Mouse (Mus musculus): ENCODE data around the gene Son.
A peak's percentile ranks its signal among the peaks of the same experiment; 100 is the strongest.

Son gene

DNA sequence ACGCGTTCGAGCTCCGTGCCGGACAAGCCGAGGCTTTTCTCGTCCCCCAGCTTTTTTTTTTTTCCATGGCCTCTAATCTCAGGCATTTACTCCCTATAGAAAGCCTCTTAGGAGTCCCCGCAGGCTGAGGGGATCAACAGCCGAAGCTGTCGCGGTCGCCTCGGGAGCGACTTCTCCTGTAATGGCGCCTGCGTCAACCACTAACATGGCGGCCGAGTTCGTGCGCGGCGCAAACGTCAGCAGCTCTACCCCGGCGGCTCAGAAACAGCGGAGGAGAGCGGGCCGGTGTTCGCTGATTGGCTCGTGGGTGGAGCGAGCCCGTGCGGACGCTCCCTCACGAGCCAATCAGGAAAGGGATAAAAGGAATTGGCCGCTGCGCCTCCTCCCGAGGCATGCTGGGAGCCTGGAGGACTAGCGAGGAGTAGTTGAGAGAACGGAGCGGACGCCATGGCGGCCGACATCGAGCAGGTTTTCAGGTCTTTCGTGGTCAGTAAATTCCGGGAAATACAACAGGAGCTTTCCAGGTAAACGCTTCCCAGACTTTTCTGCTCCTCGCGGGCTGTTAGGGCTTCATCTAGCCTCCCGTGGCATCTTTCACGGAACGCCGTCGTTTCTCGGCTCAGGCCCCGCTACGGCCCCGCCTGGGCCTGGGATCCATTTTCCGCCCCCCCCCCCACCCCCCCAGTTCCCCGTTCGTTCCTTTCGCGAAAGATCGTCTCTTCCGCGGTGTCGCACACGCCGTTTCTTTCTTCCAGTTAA is at the start of gene Son:
TSS of gene Son (plus strand) at position 46 of the 759 bp plus-strand sequence.
- DNase-seq (ENCODE audit: low read depth) = peak; percentile 96

GRCm38 (mm10) chr16:91597672-91598010 is 49.7 kb upstream of the Son start, which contains the start of gene Tmem50b:
Gene Tmem50b, minus strand, starts transcription at chr16:91597800.
- DNase-seq (ENCODE audit: low read depth) = peak; percentile 97

- DNase-seq (ENCODE audit: low read depth) = peak; percentile 30
Measured at GRCm38 (mm10) chr16:91599242-91599641, 48.1 kb upstream of the Son start.

DNA sequence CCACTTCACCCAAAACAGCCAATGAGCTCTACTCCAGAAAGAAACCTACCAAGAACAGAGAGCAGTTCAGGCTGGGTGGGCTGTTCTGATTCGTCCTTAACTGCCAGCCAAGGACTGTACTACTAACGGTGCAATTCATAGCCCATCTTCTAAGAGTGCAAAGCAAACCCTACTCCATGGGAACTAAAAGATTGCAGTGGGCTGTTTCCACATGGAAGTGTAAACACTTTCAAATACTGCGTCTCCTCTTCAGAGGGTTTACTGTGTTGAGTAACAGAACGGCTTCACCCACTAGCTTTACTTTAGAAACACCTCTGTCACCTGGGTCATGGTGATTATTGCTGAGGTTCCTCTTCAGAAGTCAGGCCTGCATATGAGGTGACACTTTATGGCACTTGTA is 46.2 kb upstream of the Son start:
- no peak for DNase-seq (ENCODE audit: low read depth)

DNA sequence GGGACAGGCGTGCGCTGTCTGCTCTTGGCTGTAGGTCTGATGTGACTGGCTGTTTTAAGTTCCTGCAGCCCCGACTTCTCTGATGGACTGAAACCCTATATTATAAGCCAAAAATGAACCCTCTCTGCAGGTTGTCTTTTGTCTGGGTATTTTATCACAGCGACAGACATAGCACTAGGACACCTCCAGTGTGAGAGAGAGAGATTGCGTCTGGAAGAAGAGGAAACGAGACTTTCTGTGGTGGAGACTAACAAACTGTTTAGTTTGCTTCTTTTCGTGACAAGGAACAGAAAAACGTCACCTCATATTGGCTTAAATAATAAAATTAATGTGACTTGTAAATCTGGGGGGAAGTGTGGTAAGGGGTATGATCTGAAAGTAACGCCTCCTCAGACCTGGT is 45.6 kb upstream of the Son start:
- DNase-seq (ENCODE audit: low read depth) = no peak

DNA sequence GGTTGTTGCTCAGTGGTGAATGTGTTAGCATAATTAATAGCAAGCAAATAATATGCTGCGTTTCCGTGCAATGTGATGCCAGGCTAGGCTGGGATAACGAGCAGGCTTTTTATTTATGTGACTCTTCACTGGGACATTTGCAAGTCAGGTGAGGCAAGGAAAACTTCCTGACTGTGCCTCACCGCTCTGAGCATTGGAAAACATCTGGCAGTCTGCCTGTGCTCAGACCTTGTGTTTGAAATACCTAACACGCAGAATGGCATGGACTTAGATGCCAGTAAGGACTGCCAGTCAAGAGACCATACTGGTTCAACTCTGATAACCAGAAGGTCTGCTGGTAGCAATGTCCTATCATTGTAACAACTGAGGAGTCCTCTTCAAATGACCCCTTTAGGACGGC is 42.1 kb upstream of the Son start:
- no peak for DNase-seq (ENCODE audit: low read depth)

DNA sequence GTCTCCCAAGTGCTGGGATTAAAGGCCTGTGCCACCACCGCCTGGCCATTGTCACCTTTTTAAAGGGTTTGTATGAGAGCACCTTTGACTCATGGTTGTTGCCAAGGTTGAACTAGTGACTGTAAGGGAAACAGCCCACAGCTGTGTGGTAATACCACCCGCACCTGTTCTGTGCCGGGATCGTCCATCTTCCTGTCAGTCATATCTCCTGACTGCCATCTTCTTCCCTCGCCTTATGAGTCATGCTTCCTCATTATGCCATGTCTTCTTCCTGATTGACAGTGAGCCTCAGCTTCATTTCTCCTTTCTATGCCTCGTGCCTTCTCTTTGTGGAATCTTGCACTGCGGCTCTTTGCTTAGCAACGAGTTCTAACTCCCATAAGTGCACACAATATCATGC is 40.3 kb upstream of the Son start:
- DNase-seq (ENCODE audit: low read depth) = no peak

DNA sequence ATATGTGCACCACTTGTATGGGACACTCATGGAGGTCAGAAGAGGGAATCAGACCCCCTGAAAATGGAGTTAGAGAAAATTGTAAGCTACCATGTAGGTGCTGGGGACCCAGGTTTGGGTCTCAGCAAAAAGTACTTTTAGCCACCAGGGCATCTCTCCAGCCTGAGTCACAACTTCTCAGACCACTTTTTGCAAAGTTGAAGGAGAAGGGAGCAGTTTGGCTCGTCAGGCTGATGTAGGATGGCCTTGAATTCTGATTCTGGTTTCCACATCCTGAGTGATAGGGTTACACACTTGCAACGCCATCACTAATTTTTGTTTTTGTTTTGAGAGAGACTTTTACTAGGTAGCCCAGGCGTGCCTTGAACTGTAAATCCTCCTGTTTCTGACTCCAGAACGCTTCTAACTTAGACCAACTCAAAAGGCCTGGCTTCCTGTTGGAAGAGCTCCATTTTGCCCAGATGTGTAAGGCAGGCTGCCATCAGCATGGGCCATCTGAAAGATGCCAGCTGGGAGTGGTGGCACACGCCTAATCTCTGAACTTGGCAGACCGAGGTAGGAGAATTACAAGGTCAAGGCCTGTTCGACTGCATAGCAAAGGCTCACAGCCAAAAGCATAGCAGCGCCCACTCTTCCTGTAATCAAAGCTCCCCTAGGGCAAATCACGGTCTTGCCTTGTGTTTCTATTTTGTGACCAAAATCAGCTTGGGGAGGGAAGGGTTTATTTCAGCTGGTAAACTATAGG is 37.6 kb upstream of the Son start:
- peak; percentile 63 for DNase-seq (ENCODE audit: low read depth)

GRCm38 (mm10) chr16:91611248-91611647 is 36.1 kb upstream of the Son start:
- no peak for DNase-seq (ENCODE audit: low read depth)

GRCm38 (mm10) chr16:91612525-91612924 is 34.8 kb upstream of the Son start:
- peak; percentile 61 for DNase-seq (ENCODE audit: low read depth)

GRCm38 (mm10) chr16:91614552-91614951 is 32.8 kb upstream of the Son start:
- no peak for DNase-seq (ENCODE audit: low read depth)

DNA sequence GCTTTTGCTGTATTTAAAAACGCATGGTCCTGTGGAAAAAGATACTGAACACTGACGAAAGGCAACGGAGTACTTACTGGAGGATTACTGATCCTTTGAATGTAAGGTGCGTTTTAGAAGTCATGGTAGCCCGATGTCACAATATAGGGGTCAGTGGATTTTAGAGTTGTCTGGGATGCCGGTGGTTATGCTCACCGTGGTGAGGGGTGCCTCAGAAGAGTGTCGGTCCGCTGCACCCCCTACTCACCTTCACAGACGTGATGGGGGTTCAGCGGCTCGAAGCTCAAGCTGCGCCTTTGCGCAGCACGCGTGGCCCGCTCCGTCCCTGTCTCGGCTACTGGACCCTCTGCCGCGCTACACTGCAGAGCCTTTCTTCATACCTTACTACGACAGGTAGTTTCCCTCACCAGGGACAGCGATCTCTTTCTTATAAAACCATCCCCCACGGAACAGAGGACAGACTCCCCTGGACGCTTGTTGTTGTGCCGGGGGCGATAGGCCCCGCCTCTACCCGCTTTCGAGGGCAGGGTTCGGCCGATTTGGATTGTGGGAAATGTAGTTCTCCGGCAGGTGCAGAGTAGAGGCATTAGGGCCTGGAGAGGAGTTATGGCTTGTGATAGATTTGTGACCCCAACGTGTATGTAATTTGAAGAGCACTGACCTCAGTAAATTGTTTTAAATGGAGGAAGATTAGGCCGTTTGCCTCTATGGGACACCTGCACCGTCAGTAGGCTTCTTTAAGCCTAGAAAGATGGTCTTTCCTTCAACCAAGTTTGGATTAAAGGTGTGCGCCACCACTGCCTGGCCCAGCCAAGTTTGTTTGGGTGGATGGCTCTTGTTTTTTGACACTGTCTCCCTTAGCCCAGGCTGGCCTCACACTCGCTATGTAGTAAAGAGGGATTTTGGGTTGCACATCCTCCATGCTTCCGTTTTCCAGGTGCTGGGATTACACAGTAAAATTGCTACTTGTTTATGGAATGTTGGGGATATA is 28.5 kb upstream of the Son start, which contains the start of gene Dnajc28:
TSS of gene Dnajc28 (minus strand) at position 516 of the 991 bp plus-strand sequence.
- DNase-seq (ENCODE audit: low read depth) = peak; percentile 74

- no peak for DNase-seq (ENCODE audit: low read depth)
Measured at GRCm38 (mm10) chr16:91620185-91620584, 27.1 kb upstream of the Son start.

DNA sequence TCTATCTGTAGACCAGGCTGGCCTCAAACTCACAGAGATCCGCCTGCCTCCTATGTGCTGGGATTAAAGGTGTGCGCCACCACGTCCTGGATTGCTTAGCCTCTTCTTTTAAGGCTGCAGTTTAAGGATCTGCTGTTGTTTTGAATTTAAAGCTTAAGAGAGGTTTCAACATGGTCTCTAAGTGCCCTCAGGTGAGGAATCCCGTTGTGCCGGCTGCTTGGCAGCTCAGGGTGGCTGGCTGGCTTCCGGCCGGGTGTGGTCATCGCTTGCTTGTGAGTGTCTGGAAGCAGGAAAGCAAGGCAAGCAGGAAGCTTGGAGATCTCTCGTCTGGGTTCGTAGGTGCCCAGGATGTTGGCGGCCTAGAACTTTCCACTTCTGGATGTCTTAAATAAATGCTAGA is 26.3 kb upstream of the Son start:
- DNase-seq (ENCODE audit: low read depth) = no peak

DNA sequence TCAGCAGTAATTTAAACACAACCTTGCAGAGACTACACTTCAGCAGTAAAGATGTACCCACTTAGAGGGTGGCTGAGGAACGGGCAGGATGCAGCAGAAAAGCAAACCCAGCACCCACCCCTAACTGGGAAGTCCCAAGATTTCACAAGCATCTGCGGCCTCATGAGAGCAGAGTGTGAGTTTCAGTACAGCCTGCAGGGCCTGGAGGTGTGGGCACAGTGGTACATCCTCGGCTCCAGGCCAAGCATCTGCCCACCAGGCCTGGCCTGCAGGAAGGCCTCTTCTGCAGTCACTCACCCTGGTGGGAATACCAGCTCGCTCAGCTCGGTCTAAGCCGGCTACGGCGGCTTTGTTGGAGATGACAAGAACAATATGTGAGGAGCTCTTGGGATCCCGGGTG is 24.2 kb upstream of the Son start:
- DNase-seq (ENCODE audit: low read depth) = no peak

GRCm38 (mm10) chr16:91627831-91628230 is 19.5 kb upstream of the Son start:
- DNase-seq (ENCODE audit: low read depth) = no peak

DNA sequence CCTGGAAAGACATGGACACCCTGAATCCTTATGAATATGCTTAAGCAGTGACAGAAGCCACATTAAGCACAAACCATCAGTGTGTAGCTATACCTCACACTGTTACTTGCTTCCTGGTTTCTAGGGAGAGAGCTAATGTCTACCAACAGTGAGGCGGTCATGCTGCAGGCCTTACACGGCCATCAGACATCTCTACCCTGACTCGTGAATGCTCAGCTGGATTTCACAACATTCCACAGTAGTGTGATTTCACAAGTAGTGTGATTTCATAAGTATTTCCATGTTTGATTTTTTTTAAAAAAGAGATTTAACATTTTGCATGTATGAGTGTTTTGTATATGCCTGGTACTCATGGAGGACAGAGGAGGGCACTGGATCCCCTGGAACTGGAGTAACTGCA is 18.6 kb upstream of the Son start:
- DNase-seq (ENCODE audit: low read depth) = peak; percentile 19

DNA sequence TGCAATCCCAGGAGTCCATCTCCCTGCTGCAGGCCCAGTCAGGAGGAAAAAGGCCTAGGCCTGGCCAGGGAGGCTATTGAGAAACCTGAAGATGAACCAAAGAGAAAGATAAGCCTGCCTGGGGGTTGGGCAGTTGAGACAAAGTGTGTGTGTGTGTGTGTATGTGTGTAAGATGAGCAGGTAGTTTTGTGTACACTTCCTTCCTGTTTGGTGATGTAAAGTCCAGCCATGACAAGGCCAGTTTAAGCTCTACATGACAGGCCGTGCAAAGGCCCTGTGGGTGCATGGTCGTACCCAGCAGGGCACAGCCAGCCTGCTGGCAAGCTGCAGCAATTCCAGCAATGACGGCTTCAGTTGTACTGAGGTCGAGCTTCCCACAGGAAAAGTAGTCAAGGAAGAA is 17.6 kb upstream of the Son start:
- DNase-seq (ENCODE audit: low read depth) = no peak

DNA sequence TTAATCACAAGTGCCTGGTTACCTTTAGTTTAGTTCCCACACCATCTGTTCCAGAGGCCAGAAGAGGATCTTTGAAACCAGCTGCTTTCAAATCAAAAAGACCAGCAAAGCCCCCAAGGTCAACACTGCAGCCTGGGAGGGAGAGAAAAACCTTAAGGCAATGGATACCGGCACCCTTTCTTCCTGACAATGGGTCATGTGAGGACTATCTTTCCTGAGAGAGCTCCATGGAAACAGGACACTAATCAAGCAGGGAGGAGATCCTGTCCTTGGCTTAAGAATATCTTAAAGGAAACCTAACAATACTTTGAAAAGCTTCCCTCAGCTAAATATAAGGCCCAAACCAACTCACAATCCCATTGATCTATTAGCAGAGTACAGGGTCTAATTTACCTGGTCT is 16.7 kb upstream of the Son start:
- no peak for DNase-seq (ENCODE audit: low read depth)

- DNase-seq (ENCODE audit: low read depth) = no peak
Measured at GRCm38 (mm10) chr16:91632439-91632838, 14.9 kb upstream of the Son start.

- no peak for DNase-seq (ENCODE audit: low read depth)
Measured at GRCm38 (mm10) chr16:91632940-91633339, 14.4 kb upstream of the Son start.

GRCm38 (mm10) chr16:91633641-91634040 is 13.7 kb upstream of the Son start:
- no peak for DNase-seq (ENCODE audit: low read depth)
